Mouse (Mus musculus): Measurements from ENCODE around the gene Ust. TPM values are rescaled to one million over a fixed set of nuclear protein-coding genes. Genes with fewer than 3 reads are reported as not detected.
"Not testable (repeated sequence)": the region's sequence is repeated elsewhere in the genome, so short reads cannot be mapped to it uniquely, and the experiment has no call there.

The Ust gene
- polyA plus RNA-seq (2015; fragmentation: Nextera tagmentation; extraction: Ambion mirVana): 2.3 and 4.0 TPM in 2 replicates

DNA sequence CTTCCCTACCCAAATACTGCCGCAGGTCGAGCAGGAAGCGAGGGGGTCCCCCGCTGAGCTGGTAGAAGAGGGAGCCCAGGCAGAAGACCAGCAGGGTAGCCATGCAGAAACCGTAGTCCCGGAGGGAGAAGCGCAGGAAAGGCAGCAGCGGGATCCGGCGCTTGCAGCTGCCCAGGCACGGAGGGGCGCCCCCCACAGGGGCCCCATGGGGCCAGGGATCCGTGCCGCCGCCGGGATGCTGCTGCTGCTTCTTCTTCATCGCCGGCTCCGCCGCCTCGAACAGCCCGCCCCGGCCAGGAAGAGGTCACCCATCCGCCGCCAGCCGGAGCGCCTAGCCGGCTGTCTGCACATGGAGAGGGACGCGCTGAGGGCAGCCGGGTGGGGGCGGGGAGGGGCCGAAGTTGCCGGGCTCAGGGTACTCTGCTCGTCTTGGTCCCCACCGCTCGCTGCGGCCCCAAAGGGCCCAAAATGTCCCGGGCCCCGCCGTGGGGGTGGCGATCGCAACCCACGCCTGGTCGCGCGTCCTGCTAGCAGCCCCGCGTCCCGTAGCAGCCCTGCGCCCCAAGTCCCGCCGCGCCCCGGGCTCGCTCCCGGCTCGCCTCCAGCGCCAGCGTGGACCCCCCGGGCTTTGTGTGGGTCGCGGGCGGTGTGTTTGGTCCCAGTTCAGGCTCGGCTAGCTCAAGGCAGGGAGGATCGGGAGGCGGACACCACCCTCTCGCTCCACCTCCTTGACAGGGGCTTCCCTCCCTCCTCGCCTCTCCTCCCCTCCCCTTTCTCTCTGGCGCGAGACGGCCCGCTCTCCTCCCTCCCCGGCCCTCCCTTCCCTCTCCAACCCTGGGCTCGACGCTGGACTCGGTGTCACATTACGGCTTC lies at the start of gene Ust:
TSS of gene Ust (minus strand) at position 685 of the 873 bp plus-strand sequence.
- no peak within 1 kb of the TSS for H3K27ac ChIP-seq
- ATAC-seq: peak; percentile 89
- H3K27me3 ChIP-seq: peaks cover 27% of the 10 kb centered on the region
- peak within 1 kb of the TSS; percentile 96 for H3K4me2 ChIP-seq
- under 1% methylated on average over 57 of the region's 78 CpGs for WGBS
- H3K9me3 ChIP-seq (replicated peaks): no peaks in the 10 kb centered on the region
- H3K4me1 ChIP-seq: peaks cover 18% of the 10 kb centered on the region
- peak within 1 kb of the TSS; percentile 83 for H3K9ac ChIP-seq
- H3K4me3 ChIP-seq: peak within 1 kb of the TSS; percentile 79
- no peaks in the 10 kb centered on the region for H3K36me3 ChIP-seq (ENCODE audit: poor library complexity, severe bottlenecking)

GRCm38 (mm10) chr10:8561366-8561765 lies 42.7 kb upstream of the Ust start:
- ATAC-seq: no peak
- no peak overlapping the region for H3K9ac ChIP-seq
- H3K4me2 ChIP-seq: no peak overlapping the region
- H3K27me3 ChIP-seq: no peaks in the 10 kb centered on the region
- no peaks in the 10 kb centered on the region for H3K4me1 ChIP-seq
- 87% methylated on average over 4 of the region's 4 CpGs for WGBS
- H3K9me3 ChIP-seq (replicated peaks): peaks cover 3% of the 10 kb centered on the region; the same call in 1 of the 2 replicates
- no peak overlapping the region for H3K4me3 ChIP-seq
- H3K27ac ChIP-seq: no peak overlapping the region
- H3K36me3 ChIP-seq (ENCODE audit: poor library complexity, severe bottlenecking): no peaks in the 10 kb centered on the region

DNA sequence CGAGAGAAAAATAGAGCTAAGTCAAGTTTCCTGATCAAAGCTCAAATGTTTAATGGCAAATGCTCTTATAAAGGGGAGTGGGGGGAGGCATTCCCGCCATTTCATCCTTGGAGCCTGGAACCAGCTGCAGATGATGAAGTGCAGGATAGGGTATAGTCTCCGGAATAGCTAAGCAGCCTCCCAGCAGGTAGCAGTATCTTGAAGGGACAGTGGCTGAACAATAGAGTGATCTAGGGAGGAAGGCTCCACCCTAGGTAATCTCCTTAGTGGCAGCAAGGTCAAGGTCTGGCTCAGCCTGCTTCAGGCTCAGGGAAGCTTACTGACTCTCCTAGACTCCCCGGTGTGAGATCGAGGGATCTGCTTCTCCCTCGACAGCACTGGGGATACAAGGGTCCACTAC lies 40.9 kb upstream of the Ust start:
- not testable (repeated sequence) for H3K27ac ChIP-seq; H3K27me3 ChIP-seq; ATAC-seq; H3K4me1 ChIP-seq; H3K36me3 ChIP-seq (ENCODE audit: poor library complexity, severe bottlenecking); H3K9me3 ChIP-seq (replicated peaks); H3K4me2 ChIP-seq; H3K9ac ChIP-seq; H3K4me3 ChIP-seq
- 68% methylated on average over 6 of the region's 6 CpGs for WGBS

GRCm38 (mm10) chr10:8552239-8552638 lies 33.6 kb upstream of the Ust start:
- H3K4me1 ChIP-seq; H3K4me3 ChIP-seq; H3K9ac ChIP-seq; H3K4me2 ChIP-seq; H3K27me3 ChIP-seq; H3K27ac ChIP-seq; H3K9me3 ChIP-seq (replicated peaks); ATAC-seq; H3K36me3 ChIP-seq (ENCODE audit: poor library complexity, severe bottlenecking): not testable (repeated sequence)

DNA sequence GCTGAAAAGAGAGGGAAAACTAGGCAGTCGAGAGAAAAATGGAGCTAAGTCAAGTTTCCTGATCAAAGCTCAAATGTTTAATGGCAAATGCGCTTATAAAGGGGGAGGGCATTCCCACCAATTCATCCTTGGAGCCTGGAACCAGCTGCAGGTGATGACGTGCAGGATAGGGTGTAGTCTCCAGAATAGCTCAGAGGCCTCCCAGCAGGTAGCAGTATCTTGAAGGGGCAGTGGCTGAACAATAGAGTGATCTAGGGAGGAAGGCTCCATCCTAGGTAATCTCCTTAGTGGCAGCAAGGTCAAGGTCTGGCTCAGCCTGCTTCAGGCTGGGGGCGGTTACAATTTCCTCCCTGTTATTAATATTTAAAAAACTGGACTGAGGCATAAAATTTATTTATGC lies 33.0 kb upstream of the Ust start:
- not testable (repeated sequence) for H3K9ac ChIP-seq; H3K4me1 ChIP-seq; ATAC-seq; H3K36me3 ChIP-seq (ENCODE audit: poor library complexity, severe bottlenecking); H3K4me3 ChIP-seq; H3K27ac ChIP-seq; H3K27me3 ChIP-seq; H3K4me2 ChIP-seq; H3K9me3 ChIP-seq (replicated peaks)
- 91% methylated on average over 4 of the region's 4 CpGs for WGBS

DNA sequence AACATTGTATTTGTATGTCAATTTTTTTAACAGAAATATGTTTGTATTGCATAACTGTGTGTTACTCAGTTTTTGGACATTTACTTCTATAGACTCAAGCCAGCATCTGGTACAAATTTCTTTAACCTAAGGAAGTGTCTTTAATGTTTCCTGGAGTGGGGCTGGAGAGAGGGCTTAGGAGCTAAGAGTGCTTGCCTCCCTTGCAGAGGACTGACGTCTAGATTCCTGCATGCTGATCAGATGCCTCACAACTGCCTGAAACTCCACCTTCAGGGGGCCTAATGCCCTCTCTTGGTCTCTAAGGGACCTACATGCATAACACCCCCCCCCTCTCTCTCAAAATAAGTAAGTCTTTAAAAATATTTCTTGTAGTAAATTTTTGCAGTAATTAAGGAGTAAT lies 22.9 kb upstream of the Ust start:
- H3K4me1 ChIP-seq: peaks cover 7% of the 10 kb centered on the region
- no peaks in the 10 kb centered on the region for H3K27me3 ChIP-seq
- no peak overlapping the region for H3K4me3 ChIP-seq
- H3K4me2 ChIP-seq: no peak overlapping the region
- 7% methylated on average over 1 of the region's 1 CpGs for WGBS
- no peaks in the 10 kb centered on the region for H3K36me3 ChIP-seq (ENCODE audit: poor library complexity, severe bottlenecking)
- H3K27ac ChIP-seq: no peak overlapping the region
- H3K9me3 ChIP-seq (replicated peaks): no peaks in the 10 kb centered on the region
- no peak for ATAC-seq
- no peak overlapping the region for H3K9ac ChIP-seq

- Histone ChIP-seq H3K4me3 (no peak overlapping the region), H3K36me3 (ENCODE audit: poor library complexity, severe bottlenecking) (no peaks in the 10 kb centered on the region), H3K27me3 (no peaks in the 10 kb centered on the region), H3K4me2 (no peak overlapping the region), H3K27ac (no peak overlapping the region), H3K9ac (no peak overlapping the region), H3K9me3 (replicated peaks) (no peaks in the 10 kb centered on the region), H3K4me1 (peaks cover 7% of the 10 kb centered on the region)
- no peak for ATAC-seq
- WGBS: 92% methylated on average over 3 of the region's 3 CpGs
These were observed 16.8 kb upstream of the Ust start for GRCm38 (mm10) chr10:8535445-8535844.

GRCm38 (mm10) chr10:8531651-8532050 lies 13.0 kb upstream of the Ust start:
- Histone ChIP-seq H3K4me2 (no peak overlapping the region), H3K27ac (no peak overlapping the region), H3K4me1 (no peaks in the 10 kb centered on the region), H3K27me3 (no peaks in the 10 kb centered on the region), H3K9ac (no peak overlapping the region), H3K4me3 (no peak overlapping the region), H3K36me3 (ENCODE audit: poor library complexity, severe bottlenecking) (no peaks in the 10 kb centered on the region), H3K9me3 (replicated peaks) (no peaks in the 10 kb centered on the region)
- no peak for ATAC-seq
- 88% methylated on average over 3 of the region's 3 CpGs for WGBS

DNA sequence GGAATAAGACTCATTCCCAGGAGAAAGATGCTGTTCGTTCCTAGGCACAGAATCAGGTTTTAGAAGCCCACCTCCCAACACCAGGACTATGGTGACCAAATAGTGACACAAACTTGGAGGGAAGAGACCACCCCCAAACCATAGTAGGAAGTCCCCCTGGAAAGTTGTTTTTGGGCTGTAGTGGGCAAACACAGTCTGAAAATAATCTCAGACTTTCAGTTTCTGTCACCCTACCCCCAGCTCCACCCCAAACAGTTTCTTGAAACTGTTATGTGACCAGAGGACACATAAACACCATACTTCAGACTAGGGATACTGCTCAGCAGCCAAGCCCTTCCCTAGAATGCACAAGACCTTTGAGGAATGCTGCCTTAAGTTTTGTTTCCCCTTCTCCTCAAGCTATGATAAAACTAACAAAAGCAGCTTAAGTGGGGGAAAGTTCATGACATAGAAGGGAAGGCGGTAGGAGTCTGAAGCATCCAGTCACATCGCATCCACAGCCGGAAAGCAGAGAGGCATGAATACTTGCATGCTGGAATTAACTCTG lies 12.0 kb upstream of the Ust start:
- Histone ChIP-seq H3K27me3 (no peaks in the 10 kb centered on the region), H3K36me3 (ENCODE audit: poor library complexity, severe bottlenecking) (no peaks in the 10 kb centered on the region), H3K4me2 (no peak overlapping the region), H3K27ac (no peak overlapping the region), H3K9me3 (replicated peaks) (no peaks in the 10 kb centered on the region), H3K4me3 (no peak overlapping the region), H3K4me1 (no peaks in the 10 kb centered on the region), H3K9ac (no peak overlapping the region)
- 84% methylated on average over 4 of the region's 4 CpGs for WGBS
- no peak for ATAC-seq

- Histone ChIP-seq H3K36me3 (ENCODE audit: poor library complexity, severe bottlenecking) (no peaks in the 10 kb centered on the region), H3K4me3 (no peak overlapping the region), H3K27ac (no peak overlapping the region), H3K27me3 (no peaks in the 10 kb centered on the region), H3K4me1 (no peaks in the 10 kb centered on the region), H3K9ac (no peak overlapping the region), H3K9me3 (replicated peaks) (no peaks in the 10 kb centered on the region), H3K4me2 (no peak overlapping the region)
- 38% methylated on average over 7 of the region's 7 CpGs for WGBS
- no peak for ATAC-seq
These were observed 10.5 kb upstream of the Ust start for GRCm38 (mm10) chr10:8529173-8529572.

- Histone ChIP-seq H3K27ac (no peak overlapping the region), H3K9me3 (replicated peaks) (no peaks in the 10 kb centered on the region), H3K4me1 (peaks cover 6% of the 10 kb centered on the region), H3K36me3 (ENCODE audit: poor library complexity, severe bottlenecking) (no peaks in the 10 kb centered on the region), H3K27me3 (0 out of 2 replicates have a peak, but pooled peaks cover under 1% of the 10 kb centered on the region), H3K4me2 (no peak overlapping the region), H3K9ac (no peak overlapping the region), H3K4me3 (no peak overlapping the region)
- no peak for ATAC-seq
- 91% methylated on average over 1 of the region's 1 CpGs for WGBS
These were observed 6.7 kb upstream of the Ust start for GRCm38 (mm10) chr10:8525354-8525753.

GRCm38 (mm10) chr10:8521536-8521935 lies 2.9 kb upstream of the Ust start:
- Histone ChIP-seq H3K4me2 (no peak overlapping the region), H3K4me1 (peaks cover 18% of the 10 kb centered on the region), H3K27ac (no peak overlapping the region), H3K9me3 (replicated peaks) (no peaks in the 10 kb centered on the region), H3K36me3 (ENCODE audit: poor library complexity, severe bottlenecking) (no peaks in the 10 kb centered on the region), H3K4me3 (no peak overlapping the region), H3K9ac (no peak overlapping the region), H3K27me3 (peaks cover 21% of the 10 kb centered on the region)
- ATAC-seq: no peak
- WGBS: 52% methylated on average over 6 of the region's 6 CpGs
